Mouse (Mus musculus) liver, embryonic 13.5 days (tissue): ENCODE data around the gene Bcat1. TPM values are rescaled to one million over a fixed set of nuclear protein-coding genes. Genes with fewer than 3 reads are reported as not detected.

ENCODE experiments used
- ATAC-seq: fragments of 200-750 bp; cut with Nextera tagmentation; 2 replicates; pipeline ENCODE4 v1.8.0; 2017; ENCODE audit warnings: low read depth, mild to moderate bottlenecking, moderate number of reproducible peaks, moderate library complexity
- DNase-seq: peaks from one replicate; pipeline ENCODE4 v3.0.0; 2022
- H3K27ac ChIP-seq: fragments of 300-500 bp; sonication (generic); 2 replicates; pipeline ENCODE4 v1.5.1; 2015; ENCODE audit warnings: moderate library complexity, mild to moderate bottlenecking, inconsistent platforms
- H3K27me3 ChIP-seq: fragments of 300-500 bp; sonication (generic); 2 replicates; pipeline ENCODE4 v1.6.1; 2015; ENCODE audit warnings: mild to moderate bottlenecking, inconsistent platforms
- H3K36me3 ChIP-seq: fragments of 300-500 bp; sonication (generic); 2 replicates; pipeline ENCODE4 v1.6.1; 2015; ENCODE audit warnings: mild to moderate bottlenecking, inconsistent platforms
- H3K4me1 ChIP-seq: fragments of 300-500 bp; sonication (generic); replicated peaks from 2 replicates; pipeline ENCODE4 v1.6.1; 2015; ENCODE audit warnings: inconsistent platforms
- H3K4me2 ChIP-seq: fragments of 300-500 bp; sonication (generic); 2 replicates; pipeline ENCODE4 v1.6.1; 2015; ENCODE audit warnings: inconsistent platforms, mild to moderate bottlenecking, moderate library complexity
- H3K4me3 ChIP-seq: fragments of 300-500 bp; sonication (generic); replicated peaks from 2 replicates; pipeline ENCODE4 v1.5.1; 2015; ENCODE audit warnings: mild to moderate bottlenecking, inconsistent platforms
- H3K9ac ChIP-seq: fragments of 300-500 bp; sonication (generic); 2 replicates; pipeline ENCODE4 v1.6.1; 2015; ENCODE audit warnings: mild to moderate bottlenecking, inconsistent platforms
- H3K9me3 ChIP-seq: fragments of 300-500 bp; sonication (generic); replicated peaks from 2 replicates; pipeline ENCODE4 v1.6.1; 2016; ENCODE audit warnings: inconsistent platforms
- WGBS: fragments of 180-500 bp; shearing (Covaris S2); methylation state at CpG from one replicate; pipeline ENCODE4 v1.1.7; 2015; ENCODE audit not compliant: insufficient replicate concordance; 5-methylcytosine and 5-hydroxymethylcytosine counted together
- polyA plus RNA-seq: library from polyadenylated mRNA; unstranded; fragments of >200 nt; fragmentation: Nextera tagmentation; extraction: Ambion mirVana; gene quantifications from 2 replicates; pipeline ENCODE4 v1.2.1, GENCODE M21; 2015

The Bcat1 gene
- polyA plus RNA-seq, 1 experiment from 2014 or later = 0.65 TPM

DNA sequence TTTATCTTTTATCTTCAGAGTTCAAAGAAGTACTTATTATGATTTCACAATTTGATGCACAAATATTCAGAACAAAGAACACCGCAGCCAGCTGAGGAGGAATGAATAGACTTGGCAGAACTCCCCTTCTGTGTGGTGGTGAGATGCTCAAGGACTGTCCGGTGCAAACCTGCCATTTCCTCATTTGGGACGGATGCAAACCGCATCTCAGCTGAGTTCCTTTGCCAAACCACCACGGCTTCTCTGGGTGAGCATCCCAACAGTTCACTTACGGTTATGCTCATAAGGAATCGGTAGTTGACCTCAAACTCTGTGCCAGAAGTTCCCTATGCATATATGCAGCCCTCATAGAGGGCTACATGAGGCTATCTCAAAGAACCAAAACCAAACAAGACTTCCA is 6.6 kb downstream of the Bcat1 start:
- Histone ChIP-seq H3K9ac (no peak overlapping the region), H3K27me3 (peaks cover 15% of the 10 kb centered on the region), H3K9me3 (no peaks in the 10 kb centered on the region), H3K36me3 (no peaks in the 10 kb centered on the region), H3K4me2 (no peak overlapping the region), H3K4me1 (no peaks in the 10 kb centered on the region), H3K4me3 (no peak overlapping the region), H3K27ac (no peak overlapping the region)
- no peak for DNase-seq
- ATAC-seq = no peak
- 64% methylated on average over 7 of the region's 7 CpGs for WGBS

DNA sequence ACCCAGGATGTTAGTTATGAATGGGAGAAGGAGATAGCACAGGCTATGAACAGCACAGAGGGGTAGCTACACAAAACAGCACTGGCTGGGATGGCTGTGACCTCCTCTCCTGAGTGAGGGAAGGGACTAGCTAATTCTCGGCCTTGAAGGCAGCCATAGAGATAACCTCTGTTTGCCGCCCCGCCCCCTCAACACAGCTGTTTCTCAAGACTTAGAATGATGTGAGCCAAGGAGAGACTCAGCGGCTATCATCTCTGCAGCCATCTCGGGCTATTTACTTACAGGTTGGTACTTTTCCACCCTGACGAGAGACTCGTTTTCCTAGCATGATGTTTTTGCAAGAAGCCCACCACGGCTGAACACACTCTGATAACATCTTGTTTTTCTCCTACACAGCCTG is 8.3 kb downstream of the Bcat1 start:
- DNase-seq = no peak
- WGBS = 45% methylated on average over 8 of the region's 8 CpGs
- Histone ChIP-seq H3K27ac (no peak overlapping the region), H3K4me2 (no peak overlapping the region), H3K9ac (no peak overlapping the region), H3K4me3 (no peak overlapping the region), H3K4me1 (no peaks in the 10 kb centered on the region), H3K27me3 (no peaks in the 10 kb centered on the region), H3K36me3 (no peaks in the 10 kb centered on the region), H3K9me3 (no peaks in the 10 kb centered on the region)
- ATAC-seq = no peak

DNA sequence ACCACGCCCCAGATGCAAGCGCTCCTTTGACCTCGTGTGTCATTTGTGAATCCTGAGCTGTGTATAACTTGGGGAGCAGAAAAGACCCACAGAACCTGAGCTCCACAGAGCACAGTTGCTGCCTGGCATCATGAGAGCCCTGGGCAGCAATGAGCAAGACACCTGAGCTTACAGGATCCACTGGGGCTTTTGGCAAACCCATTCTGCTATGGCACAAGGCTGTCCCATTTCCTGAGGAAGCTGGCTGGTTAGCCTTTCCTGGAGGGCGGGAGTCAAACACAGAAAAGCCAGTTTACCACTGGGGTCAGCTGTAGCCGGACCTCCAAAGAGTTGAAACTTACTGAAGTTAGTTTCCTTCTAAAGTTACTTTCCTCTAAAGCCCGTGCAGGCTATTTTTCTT is 9.6 kb downstream of the Bcat1 start:
- H3K4me3 ChIP-seq = no peak overlapping the region
- H3K27me3 ChIP-seq = no peaks in the 10 kb centered on the region
- DNase-seq (no peak), ATAC-seq (no peak)
- 45% methylated on average over 6 of the region's 6 CpGs for WGBS
- H3K4me2 ChIP-seq = no peak overlapping the region
- no peaks in the 10 kb centered on the region for H3K9me3 ChIP-seq
- no peak overlapping the region for H3K27ac ChIP-seq
- no peak overlapping the region for H3K9ac ChIP-seq
- no peaks in the 10 kb centered on the region for H3K4me1 ChIP-seq
- no peaks in the 10 kb centered on the region for H3K36me3 ChIP-seq

DNA sequence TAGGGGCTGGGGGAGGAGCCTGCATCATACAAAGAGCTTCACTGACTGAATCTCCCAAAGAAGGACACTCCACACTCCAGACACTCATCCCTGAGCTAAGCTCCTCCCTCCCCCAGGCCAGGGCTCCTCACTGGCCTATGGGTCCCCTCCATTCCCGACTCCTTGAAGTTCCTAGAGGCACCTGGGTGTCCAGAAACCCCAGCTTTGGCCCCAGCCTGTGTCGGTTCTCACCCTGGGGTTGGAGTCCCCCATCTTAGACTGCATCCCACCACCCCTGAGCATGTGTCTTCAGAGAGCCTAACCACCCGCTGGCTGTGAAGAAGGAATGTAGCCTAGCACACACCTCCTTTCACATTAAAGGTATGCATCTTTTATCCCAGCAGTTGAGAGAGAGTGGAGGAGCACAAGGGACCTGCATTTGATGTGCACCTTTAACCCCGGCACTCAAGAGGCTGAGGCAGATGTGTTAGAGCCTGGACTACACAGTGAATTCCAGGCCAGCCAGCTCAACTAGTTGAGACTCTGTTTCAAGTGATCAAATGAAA is 10.6 kb downstream of the Bcat1 start:
- Histone ChIP-seq H3K27me3 (no peaks in the 10 kb centered on the region), H3K4me3 (no peak overlapping the region), H3K4me2 (no peak overlapping the region), H3K36me3 (no peaks in the 10 kb centered on the region), H3K4me1 (no peaks in the 10 kb centered on the region), H3K9ac (no peak overlapping the region), H3K9me3 (no peaks in the 10 kb centered on the region), H3K27ac (no peak overlapping the region)
- WGBS = 65% methylated on average over 4 of the region's 4 CpGs
- ATAC-seq (no peak), DNase-seq (no peak)

DNA sequence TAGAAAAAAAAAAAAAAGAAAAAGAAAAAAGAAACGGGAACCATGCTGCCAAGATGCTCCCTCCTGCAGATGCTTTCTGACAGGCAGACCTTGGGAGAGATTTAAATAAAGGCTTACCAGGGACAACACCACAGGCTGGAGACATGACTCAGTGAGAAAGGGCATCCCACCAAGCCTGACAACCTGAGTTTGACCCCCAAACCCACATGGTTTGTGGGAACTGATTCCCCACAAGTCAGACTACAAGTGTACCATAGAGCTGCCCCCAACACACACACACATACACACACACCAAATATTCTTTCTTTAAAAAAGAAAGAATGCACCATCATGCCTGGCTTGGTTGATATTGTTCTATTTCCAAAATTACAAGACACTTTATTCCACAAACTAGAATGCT is 11.9 kb downstream of the Bcat1 start:
- H3K27ac ChIP-seq = no peak overlapping the region
- 65% methylated on average over 1 of the region's 1 CpGs for WGBS
- H3K36me3 ChIP-seq = no peaks in the 10 kb centered on the region
- no peak overlapping the region for H3K9ac ChIP-seq
- DNase-seq (no peak), ATAC-seq (no peak)
- no peaks in the 10 kb centered on the region for H3K27me3 ChIP-seq
- H3K4me3 ChIP-seq = no peak overlapping the region
- H3K4me2 ChIP-seq = no peak overlapping the region
- H3K4me1 ChIP-seq = no peaks in the 10 kb centered on the region
- no peaks in the 10 kb centered on the region for H3K9me3 ChIP-seq

DNA sequence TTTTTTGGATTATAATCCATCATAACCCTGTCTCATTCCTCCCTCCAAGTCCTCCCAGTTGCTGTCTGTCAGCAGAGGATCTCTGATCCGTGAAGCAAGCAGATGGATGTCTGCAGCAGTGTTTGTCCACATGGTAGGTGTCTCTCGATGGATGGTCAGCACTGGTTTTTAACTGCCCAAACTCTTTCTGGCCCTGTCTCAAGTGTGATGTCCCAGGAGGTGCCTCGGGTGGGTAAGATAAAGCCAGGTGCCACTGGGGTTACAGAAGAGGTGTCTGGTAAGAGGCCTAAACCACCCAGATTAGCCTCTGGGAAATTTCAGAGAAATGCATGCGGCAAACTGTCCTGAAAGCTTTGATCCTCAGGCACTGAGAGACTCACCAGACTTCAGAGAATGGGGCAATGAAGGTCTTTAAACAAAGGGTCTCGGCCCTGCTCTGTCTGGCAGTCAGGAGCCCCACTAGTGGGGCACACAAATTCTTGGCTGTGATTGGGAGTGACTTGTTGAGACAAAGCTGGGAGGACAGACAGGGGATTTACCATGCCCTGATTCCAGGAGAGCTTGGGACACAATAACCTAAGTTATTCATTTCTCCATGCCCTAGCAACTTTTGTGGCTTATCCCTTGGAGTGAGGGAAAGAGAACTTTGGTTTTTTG is 12.6 kb downstream of the Bcat1 start:
- Histone ChIP-seq H3K4me1 (no peaks in the 10 kb centered on the region), H3K4me3 (no peak overlapping the region), H3K9me3 (no peaks in the 10 kb centered on the region), H3K27me3 (no peaks in the 10 kb centered on the region), H3K9ac (no peak overlapping the region), H3K36me3 (no peaks in the 10 kb centered on the region), H3K4me2 (no peak overlapping the region), H3K27ac (no peak overlapping the region)
- ATAC-seq (no peak), DNase-seq (no peak)
- WGBS = 48% methylated on average over 5 of the region's 5 CpGs

DNA sequence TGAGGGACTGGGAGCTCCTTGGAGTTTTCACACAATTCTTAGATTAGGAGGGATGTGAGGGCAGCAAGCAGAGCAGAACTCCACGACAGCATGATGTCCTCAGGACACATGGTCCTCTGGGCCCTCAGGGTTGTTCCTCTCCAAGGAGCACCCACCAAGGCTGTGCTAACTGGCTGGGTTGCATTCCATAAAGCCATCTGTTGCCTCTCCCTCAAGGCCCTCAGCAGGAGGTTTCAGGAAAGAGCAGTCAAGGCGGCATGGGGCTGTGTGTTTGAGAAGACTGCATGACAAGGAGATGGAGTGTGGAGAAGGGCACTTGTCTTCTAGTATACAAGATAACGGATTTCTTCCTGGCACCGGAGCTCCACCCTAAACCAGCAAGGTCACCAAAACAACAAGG is 13.2 kb downstream of the Bcat1 start:
- H3K27ac ChIP-seq = no peak overlapping the region
- 52% methylated on average over 4 of the region's 4 CpGs for WGBS
- no peaks in the 10 kb centered on the region for H3K36me3 ChIP-seq
- no peaks in the 10 kb centered on the region for H3K9me3 ChIP-seq
- no peak overlapping the region for H3K4me2 ChIP-seq
- H3K4me1 ChIP-seq = no peaks in the 10 kb centered on the region
- ATAC-seq (no peak), DNase-seq (no peak)
- H3K27me3 ChIP-seq = no peaks in the 10 kb centered on the region
- no peak overlapping the region for H3K4me3 ChIP-seq
- no peak overlapping the region for H3K9ac ChIP-seq

DNA sequence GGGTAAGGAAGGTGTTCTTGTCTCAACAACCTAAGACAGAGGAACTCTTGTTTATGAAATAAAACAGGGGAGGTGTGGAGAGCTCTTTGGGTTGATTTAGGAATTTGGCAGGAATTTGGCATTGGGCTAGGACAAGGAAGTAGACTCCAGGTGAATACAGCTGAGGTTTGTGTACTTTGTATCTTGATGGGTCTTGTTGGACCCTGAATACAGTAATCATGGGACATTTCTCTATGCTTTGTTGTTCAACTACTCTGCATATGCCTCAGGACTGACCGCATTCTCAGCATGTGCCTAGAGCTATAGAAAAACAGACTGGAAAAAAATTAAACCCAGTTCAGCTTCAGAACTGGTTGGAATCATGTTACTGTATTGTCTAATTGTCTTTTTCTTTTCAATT is 14.6 kb downstream of the Bcat1 start:
- no peaks in the 10 kb centered on the region for H3K4me1 ChIP-seq
- 71% methylated on average over 1 of the region's 1 CpGs for WGBS
- no peak for ATAC-seq

DNA sequence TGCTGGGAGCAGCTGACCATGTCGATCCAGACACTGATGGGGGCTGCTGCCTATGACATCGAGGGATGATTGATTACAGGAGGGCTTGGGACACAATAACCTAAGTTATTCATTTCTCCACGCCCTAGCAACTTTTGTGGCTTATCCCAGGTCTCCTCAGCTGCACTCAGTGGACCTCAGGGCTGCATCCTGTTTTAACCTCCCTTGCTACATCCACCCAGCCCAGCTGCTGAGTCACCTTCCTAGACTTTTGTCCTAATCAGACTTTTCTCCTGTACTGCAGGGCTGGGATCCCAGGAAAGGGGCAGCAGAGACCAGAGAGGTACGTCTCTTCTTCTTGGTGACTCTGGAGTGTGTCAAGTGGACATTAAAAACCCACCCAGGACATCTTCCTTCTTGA is 19.9 kb downstream of the Bcat1 start:
- no peak for ATAC-seq
- Histone ChIP-seq H3K9me3 (no peaks in the 10 kb centered on the region), H3K4me3 (no peak overlapping the region), H3K27ac (no peak overlapping the region), H3K4me1 (no peaks in the 10 kb centered on the region), H3K36me3 (no peaks in the 10 kb centered on the region), H3K4me2 (no peak overlapping the region), H3K27me3 (no peaks in the 10 kb centered on the region), H3K9ac (no peak overlapping the region)
- no peak for DNase-seq
- WGBS = 49% methylated on average over 4 of the region's 4 CpGs

More for the DNA sequence above, 14.6 kb downstream of the Bcat1 start:
- Histone ChIP-seq H3K9me3 (no peaks in the 10 kb centered on the region), H3K36me3 (no peaks in the 10 kb centered on the region), H3K4me3 (no peak overlapping the region), H3K9ac (no peak overlapping the region), H3K27ac (no peak overlapping the region), H3K27me3 (no peaks in the 10 kb centered on the region), H3K4me2 (no peak overlapping the region)
- DNase-seq = no peak

DNA sequence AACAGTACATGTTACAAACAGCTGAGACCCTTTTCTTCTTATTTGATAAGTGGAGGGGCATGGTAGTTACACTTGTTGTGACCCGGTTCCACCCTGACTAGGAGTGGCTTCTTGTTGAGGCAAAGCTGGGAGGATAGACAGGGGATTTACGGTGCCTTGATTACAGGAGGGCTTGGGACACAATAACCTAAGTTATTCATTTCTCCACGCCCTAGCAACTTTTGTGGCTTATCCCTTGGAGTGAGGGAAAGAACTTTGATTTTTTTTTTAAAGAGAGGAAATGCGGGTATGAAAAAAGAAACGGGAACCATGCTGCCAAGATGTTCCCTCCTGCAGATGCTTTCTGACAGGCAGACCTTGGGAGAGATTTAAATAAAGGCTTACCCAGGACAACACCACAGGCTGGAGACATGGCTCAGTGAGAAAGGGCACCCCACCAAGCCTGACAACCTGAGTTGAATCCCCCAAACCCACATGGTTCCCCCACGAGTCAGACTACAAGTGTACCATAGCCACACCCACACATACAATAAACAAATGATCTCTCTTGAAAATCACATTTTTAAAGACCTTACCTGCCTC is 20.6 kb downstream of the Bcat1 start:
- Histone ChIP-seq H3K27me3 (peaks cover 1% of the 10 kb centered on the region; the same call in 1 of the 2 replicates), H3K36me3 (no peaks in the 10 kb centered on the region), H3K9me3 (no peaks in the 10 kb centered on the region), H3K27ac (no peak overlapping the region), H3K4me2 (no peak overlapping the region), H3K4me3 (no peak overlapping the region), H3K4me1 (no peaks in the 10 kb centered on the region), H3K9ac (no peak overlapping the region)
- ATAC-seq (no peak), DNase-seq (no peak)
- WGBS = 58% methylated on average over 6 of the region's 6 CpGs

DNA sequence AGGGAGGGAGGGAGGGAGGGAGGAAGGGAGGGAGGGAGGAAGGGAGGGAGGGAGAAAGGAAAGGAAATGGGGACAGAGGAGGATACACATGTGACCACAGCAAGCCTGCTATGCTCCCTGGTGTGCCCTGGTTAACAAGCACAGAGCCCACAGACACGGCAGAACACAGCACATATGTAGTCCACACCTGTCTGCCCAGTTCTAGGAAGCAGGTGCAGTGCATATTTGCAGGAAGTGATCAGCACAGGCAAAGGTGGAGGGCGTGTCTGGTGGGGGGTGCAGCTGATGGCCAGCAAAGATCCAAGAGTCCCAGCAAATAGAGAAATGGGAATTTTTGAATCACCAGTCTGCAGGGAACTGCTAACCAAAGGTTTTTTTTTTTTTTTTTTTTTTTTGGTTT is 23.3 kb downstream of the Bcat1 start:
- DNase-seq (no peak), ATAC-seq (no peak)
- Histone ChIP-seq H3K9me3 (no peaks in the 10 kb centered on the region), H3K4me1 (peaks cover 4% of the 10 kb centered on the region; the same call in 1 of the 2 replicates), H3K36me3 (no peaks in the 10 kb centered on the region), H3K27ac (no peak overlapping the region), H3K4me3 (no peak overlapping the region), H3K27me3 (peaks cover 27% of the 10 kb centered on the region), H3K4me2 (no peak overlapping the region), H3K9ac (no peak overlapping the region)
- WGBS = 47% methylated on average over 2 of the region's 2 CpGs

DNA sequence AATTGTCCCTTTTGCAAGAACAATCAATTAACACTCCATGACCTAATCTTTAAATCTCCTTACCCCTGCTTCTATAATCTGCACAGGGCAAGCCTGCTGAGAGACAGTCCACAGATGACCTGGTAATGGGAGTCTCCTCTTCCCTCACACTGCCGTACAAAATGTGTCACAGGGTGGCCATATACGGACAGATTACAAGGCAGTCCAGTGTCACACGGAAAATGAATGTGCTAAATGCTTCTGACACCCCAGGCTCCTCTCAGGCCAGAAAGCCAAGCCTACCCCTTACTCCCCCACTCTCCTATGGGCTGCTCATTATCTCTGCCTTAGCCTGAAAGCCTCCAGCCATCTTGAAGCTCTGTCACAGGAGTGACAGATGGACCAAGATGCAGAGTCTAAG is 25.1 kb downstream of the Bcat1 start:
- 42% methylated on average over 3 of the region's 3 CpGs for WGBS
- DNase-seq = no peak
- Histone ChIP-seq H3K36me3 (no peaks in the 10 kb centered on the region), H3K4me2 (no peak overlapping the region), H3K27me3 (peaks cover 40% of the 10 kb centered on the region), H3K4me3 (no peak overlapping the region), H3K4me1 (peaks cover 4% of the 10 kb centered on the region; the same call in 1 of the 2 replicates), H3K27ac (no peak overlapping the region), H3K9me3 (no peaks in the 10 kb centered on the region), H3K9ac (no peak overlapping the region)
- ATAC-seq = no peak
